Mouse (Mus musculus) liver, embryonic 14.5 days (tissue): ENCODE results near the gene Glt8d1.

Experiments used
- CTCF ChIP-seq: IDR thresholded peaks from 2 replicates; pipeline ENCODE4 v1.5.1; 2016; ENCODE audit warnings: antibody characterized with exemption, low read depth, control low read depth
- EP300 ChIP-seq: IDR thresholded peaks from 2 replicates; pipeline ENCODE4 v1.6.1; 2016; ENCODE audit warnings: antibody characterized with exemption, low read depth

- TF ChIP-seq CTCF (peak; percentile 61), EP300 (no peak)
Measured at GRCm38 (mm10) chr14:31017854-31018253, 16.7 kb downstream of the Glt8d1 start.
